Mouse (Mus musculus): ENCODE data around the gene Pik3r5. TPM values are rescaled to one million over a fixed set of nuclear protein-coding genes. Genes with fewer than 3 reads are reported as not detected.
A peak's percentile ranks its signal among the peaks of the same experiment; 100 is the strongest.

Gene Pik3r5
- total RNA-seq, 2 experiments from 2014 or later, result 0.43 to 0.56 TPM

DNA sequence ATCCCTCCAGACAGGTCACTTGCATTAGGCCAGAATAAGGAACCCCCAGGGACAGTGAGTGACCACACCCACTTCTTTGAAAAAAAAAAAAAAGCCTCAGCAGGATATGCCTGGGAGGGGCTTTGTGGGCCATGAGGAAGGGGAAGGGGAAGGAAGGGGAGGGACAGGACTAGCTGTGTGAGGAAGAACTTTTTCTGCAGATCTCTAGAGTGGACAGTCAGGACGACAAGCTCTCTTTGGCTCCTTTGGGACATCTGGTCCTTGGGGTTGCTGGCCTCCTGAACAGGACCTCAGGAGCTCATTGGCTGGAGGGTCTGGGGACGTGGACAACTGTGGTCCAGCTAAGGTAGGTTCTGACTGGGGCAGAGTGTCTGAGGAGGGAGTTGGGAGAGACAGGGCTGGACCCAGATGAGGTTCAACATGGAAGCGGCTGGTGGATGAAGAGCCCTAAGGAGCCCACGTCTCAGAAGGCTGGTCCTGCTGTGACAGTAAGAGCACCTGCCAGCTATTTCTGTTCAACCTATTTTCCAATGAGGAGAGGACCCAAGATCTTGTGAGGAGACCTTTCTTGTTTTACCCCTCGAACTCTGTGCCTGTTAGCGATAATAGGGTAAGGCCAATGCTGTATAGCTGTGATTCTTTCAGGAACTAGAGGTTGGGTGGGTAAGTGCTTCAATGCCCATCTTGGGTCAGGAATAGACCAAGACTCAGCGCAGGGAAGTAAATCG is 71.1 kb downstream of the Pik3r5 start, which contains the start of gene Pik3r6:
Pik3r6 (plus strand) TSS at position 118 of the 728 bp plus-strand sequence.
- peak; percentile 25 for DNase-seq
- no peak for TF ChIP-seq CTCF (IDR thresholded peaks at IDR 0.05)
- intact Hi-C loops (cut with DNase I), result no loop called here
- Histone ChIP-seq H3K27ac (peak within 1 kb of the TSS; percentile 78), H3K4me3 (peak within 1 kb of the TSS; percentile 70)

DNA sequence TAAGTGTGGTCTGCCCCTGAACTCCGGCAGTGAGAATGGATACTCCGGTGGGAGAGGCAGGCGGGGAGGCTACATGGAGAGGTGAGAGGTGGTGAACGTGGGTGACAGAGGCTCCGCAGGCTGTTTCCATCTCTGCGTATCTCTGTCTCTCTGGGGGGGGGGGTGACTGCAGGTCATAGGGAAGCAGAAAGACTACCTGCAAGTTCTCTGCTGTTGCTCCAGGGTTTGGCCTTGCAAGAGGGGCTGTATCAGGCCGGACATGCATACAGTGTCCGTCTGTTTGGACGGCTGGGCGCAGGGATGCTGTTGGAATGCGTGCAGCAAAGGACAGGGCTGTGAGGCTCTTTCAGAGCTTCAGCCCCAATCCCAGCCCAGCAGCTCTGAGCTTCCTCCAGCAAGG is 73.0 kb downstream of the Pik3r5 start:
- no peak for TF ChIP-seq CTCF (IDR thresholded peaks at IDR 0.05)
- no peak for DNase-seq
- H3K4me3 ChIP-seq, result peak overlapping the region; percentile 70
- no peak overlapping the region for H3K27ac ChIP-seq
- intact Hi-C loops (cut with DNase I), result no loop called here

DNA sequence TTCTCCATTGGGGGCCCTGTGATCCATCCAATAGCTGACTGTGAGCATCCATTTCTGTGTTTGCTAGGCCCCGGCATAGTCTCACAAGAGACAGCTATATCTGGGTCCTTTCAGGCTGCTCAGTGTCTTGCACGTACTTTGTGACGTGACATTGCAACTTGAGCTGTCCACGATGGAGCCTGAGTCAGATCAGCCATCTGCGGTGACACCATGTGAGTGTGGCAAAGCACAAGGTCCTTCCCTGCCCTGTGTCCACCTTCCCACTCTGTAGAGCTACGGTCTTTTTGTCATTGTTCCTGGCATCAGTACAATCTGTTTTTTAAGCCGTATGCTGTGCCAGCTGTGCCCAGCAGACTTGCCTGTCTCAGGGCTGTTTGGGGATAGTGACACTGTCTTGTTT is 75.3 kb downstream of the Pik3r5 start:
- H3K27ac ChIP-seq, result no peak overlapping the region
- no peak overlapping the region for H3K4me3 ChIP-seq
- TF ChIP-seq CTCF (IDR thresholded peaks at IDR 0.05), result no peak
- intact Hi-C loops (cut with DNase I), result no loop called here
- DNase-seq, result no peak

DNA sequence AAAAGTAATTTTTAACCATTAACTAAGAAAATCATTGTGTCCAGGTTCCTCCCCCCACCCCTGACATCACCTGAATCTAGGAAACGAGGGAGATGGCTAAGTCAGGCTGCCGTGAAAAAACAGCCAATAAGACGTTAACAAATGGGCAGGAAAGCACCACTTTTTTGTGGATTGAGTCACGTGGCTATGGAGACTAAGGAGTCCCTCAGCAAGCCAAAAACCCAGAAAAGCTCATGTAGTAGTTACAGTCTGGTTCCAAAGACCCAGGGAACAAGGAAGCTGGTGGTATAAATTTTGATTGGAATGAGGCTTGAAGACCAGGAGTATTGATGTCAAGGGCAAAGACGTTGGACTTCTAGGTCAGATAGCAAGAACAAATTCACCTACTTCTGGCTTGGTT is 76.7 kb downstream of the Pik3r5 start:
- H3K27ac ChIP-seq, result no peak overlapping the region
- H3K4me3 ChIP-seq, result no peak overlapping the region
- intact Hi-C loops (cut with DNase I), result no loop called here
- no peak for TF ChIP-seq CTCF (IDR thresholded peaks at IDR 0.05)
- DNase-seq, result no peak

DNA sequence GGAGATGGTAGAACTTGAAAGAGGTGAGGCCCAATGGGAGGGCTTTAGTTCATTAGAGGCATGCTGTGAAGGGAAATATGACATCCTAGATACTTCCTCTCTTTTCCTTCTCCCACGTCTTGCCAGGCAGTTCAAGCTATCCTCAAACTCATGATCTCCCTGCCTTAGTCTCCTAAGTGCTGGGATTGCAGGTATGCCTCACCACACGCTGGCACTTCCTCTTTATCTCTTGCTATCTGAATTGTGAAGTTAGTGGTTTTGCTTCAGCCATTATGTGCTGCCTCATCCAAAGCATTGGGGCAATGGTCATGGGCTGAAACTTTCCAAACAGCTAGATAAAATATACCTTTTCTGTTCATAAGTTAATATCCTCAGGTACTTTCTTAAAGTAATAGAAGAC is 77.3 kb downstream of the Pik3r5 start:
- no peak overlapping the region for H3K4me3 ChIP-seq
- H3K27ac ChIP-seq, result no peak overlapping the region
- intact Hi-C loops (cut with DNase I), result no loop called here
- DNase-seq, result no peak
- no peak for TF ChIP-seq CTCF (IDR thresholded peaks at IDR 0.05)

DNA sequence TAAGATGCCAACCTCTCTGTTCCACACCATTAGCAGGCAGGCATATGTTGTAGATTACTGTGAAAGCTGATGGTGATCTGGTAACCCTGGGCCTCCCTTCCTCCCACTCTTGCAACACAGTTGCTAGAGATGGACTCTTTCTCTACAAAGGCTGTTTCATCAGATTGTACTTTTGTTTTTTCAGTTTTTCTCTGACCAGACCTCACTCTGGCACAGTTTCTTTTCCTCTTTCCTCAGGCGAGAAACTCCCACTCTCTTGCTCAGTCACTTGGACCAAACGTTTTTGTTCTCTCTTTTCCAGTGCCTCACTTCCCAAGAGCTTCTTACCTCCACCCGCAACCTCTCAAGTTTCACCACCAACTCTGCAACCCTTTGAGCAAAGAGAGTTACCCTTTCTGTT is 82.0 kb downstream of the Pik3r5 start:
- peak overlapping the region; percentile 43; the same call in 1 of the 2 replicates for H3K27ac ChIP-seq
- H3K4me3 ChIP-seq, result no peak overlapping the region
- TF ChIP-seq CTCF (IDR thresholded peaks at IDR 0.05), result no peak
- DNase-seq, result no peak
- intact Hi-C loops (cut with DNase I), result no loop called here

DNA sequence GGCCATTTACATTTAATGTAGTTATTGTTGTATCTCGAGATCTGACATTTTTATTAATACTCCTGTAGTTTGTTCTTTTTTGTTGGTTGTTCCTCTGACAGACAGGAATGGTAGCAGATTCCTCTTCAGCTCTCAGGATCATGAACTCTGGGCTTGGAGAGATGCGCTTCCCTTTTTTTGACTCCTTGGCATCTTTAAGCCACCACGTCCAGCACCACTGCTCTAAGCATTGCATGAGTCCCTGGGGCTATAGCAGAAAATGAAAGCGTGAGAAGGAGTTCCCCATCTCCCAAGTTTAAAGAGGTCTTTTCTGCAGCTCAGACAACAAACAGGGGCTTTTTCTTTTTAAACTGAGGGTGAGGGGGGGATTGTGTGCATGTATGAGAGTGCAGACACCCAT is 87.4 kb downstream of the Pik3r5 start:
- no peak overlapping the region for H3K4me3 ChIP-seq
- no peak for DNase-seq
- no peak overlapping the region for H3K27ac ChIP-seq
- intact Hi-C loops (cut with DNase I), result no loop called here
- no peak for TF ChIP-seq CTCF (IDR thresholded peaks at IDR 0.05)

DNA sequence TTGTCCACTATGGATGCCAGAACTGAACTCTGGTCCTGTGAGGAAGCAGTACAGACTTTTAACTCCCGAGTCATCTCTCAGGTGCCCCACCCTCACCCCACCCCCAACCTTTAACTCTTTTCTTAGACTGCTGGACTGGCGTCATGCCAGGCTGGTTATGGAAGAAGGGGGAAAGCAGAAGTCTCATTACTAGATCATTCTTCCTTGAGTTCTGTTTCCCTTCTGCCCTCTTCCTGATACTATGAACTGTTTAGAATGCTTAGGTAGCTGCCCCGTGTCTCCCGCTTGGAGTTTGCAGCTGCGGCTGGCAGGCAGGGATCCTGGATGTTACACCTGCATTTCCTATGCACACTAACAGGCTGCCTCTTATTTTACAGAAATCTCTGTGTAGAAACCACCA is 87.9 kb downstream of the Pik3r5 start:
- H3K27ac ChIP-seq, result no peak overlapping the region
- intact Hi-C loops (cut with DNase I), result no loop called here
- H3K4me3 ChIP-seq, result no peak overlapping the region
- no peak for TF ChIP-seq CTCF (IDR thresholded peaks at IDR 0.05)
- DNase-seq, result no peak

DNA sequence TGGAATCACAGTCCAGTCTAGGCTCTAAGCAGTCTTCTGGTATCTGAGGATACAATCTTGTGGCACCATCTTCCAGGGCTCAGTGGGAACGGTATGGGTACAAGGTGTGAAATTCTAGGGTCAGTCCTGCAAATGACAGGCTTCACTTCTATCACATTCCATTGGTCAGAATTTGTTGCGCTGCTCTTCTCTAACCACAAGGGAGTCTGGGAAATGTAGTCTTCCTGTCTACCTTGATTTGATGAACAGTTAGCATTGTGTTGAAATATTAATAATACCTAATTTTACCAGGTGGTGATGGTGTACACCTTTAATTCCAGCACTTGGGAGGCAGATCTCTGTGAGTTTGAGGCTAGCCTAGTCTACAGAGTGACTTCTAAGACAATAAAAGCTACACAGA is 88.5 kb downstream of the Pik3r5 start:
- no peak for TF ChIP-seq CTCF (IDR thresholded peaks at IDR 0.05)
- intact Hi-C loops (cut with DNase I), result no loop called here
- no peak overlapping the region for H3K27ac ChIP-seq
- DNase-seq, result no peak
- H3K4me3 ChIP-seq, result no peak overlapping the region

DNA sequence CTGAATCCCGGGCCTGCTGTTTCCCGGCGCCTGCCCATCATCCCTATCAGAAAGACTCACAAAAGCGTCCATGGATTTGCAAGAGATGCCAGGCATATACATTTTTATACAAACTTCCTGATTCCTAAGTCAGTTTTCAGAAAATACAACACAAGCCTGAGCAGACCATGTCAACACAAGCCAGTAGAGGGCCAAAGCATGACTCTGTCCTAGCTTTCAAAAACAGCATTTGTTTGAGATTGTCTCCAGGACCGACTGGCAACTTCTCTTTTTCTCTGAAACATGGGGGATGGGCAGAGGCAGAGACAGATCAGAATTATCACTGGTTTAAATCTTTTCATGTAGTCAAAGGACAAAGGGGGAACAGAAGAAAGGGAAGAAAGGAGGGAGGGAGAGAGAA is 89.4 kb downstream of the Pik3r5 start:
- no peak for TF ChIP-seq CTCF (IDR thresholded peaks at IDR 0.05)
- no peak overlapping the region for H3K4me3 ChIP-seq
- no peak overlapping the region for H3K27ac ChIP-seq
- no peak for DNase-seq
- intact Hi-C loops (cut with DNase I), result no loop called here

DNA sequence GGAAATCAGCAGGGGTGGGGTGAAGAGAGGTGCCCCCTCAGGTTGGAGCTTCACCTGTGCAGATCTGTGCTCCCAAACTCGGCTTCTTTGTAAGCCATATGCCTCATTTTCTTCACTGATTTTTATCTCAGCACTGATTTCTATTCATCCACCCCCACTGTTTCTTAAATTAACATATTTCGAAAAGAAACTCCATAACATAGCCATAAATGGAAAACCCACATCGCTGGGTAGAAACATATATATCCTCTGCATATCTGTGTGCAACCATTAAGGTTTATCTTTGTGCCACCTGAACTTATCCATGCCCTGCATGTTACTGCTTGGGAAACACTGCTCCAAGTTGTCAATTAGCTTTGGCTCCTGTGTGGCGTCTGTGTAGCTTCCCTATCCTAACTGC is 94.5 kb downstream of the Pik3r5 start:
- Histone ChIP-seq H3K4me3 (no peak overlapping the region), H3K27ac (no peak overlapping the region)
- no peak for TF ChIP-seq CTCF (IDR thresholded peaks at IDR 0.05)
- intact Hi-C loops (cut with DNase I), result no loop called here
- DNase-seq, result no peak

DNA sequence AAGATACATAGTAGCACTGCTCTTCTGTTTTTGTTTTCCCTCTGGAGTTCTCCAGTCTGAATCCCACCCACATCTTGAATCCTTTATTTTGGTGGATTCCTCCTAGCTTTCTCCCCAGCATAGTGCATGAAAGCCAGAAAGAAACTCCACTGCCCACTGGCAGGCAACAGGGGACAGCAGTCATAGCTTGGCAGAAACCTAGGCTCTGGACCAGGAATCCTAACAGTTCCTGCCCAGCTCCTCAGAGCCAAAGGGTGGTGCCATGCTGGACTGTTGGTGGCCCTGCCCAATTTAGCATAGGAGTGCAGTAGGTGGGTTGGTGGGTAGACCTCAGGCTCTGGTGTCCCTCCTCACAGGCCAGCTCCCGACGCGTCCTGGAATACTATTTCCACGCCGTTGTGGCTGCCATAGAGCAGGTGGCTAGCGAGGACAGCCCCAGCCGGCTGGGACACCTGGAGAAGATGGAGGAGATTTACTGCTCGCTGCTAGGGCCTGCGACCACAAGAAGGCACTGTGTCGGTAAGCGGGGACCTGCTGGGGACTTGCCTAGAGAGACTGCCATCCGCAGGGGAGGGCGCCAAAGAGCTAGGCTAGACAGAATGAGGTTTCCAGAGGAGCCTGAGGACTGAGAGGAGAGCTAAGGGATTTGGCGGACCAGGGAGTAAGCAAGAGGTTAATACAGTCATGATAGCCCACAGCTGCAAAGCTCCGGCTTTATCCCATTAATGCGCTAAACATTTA is 99.3 kb downstream of the Pik3r5 start:
- peak; percentile 61 for TF ChIP-seq CTCF (IDR thresholded peaks at IDR 0.05)
- Histone ChIP-seq H3K27ac (peak overlapping the region; percentile 25; the same call in 1 of the 2 replicates), H3K4me3 (no peak overlapping the region)
- DNase-seq, result peak; percentile 77
- intact Hi-C loops (cut with DNase I), result no loop called here

DNA sequence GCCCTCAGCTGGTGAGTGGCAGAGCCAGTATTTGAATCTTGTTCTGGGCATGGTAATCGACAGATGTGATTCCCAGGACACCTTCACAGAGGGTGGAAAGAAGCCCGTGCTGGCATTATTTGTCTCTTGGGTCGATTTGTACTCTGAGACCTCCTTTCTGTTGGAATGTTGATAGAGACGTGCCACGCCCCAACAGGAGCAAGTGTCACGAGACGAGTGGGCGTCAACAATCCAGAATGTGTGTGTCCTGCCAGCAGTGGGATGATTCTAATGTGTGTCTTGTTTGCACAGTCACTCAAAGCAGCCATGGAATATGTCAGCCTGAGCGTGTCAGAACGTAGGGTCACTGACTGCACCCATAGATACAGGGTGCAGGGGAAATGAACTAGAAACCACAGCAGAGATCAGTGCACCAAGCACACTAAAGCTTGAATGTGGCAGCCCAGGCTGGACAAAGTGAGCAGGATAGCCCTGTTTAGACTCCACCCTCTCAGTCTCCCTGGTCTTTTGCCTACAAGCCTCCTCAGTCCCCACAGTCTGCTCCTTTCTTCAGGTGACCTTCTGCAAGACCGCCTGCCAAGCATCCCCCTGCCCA is 100.1 kb downstream of the Pik3r5 start:
- no peak overlapping the region for H3K4me3 ChIP-seq
- no peak overlapping the region for H3K27ac ChIP-seq
- intact Hi-C loops (cut with DNase I), result no loop called here
- TF ChIP-seq CTCF (IDR thresholded peaks at IDR 0.05), result no peak
- DNase-seq, result no peak
